Mouse (Mus musculus) embryo, embryonic 11 days (tissue): Measurements from ENCODE around the gene Evi5.

Experiments used
- DNase-seq: peaks from one replicate; pipeline ENCODE4 v3.0.0-alpha.2; 2015

Gene Evi5

GRCm38 (mm10) chr5:107703207-107703763, 171.6 kb downstream of the Evi5 start:
- DNase-seq: no peak

- no peak for DNase-seq
Measured at GRCm38 (mm10) chr5:107701658-107702057, 173.2 kb downstream of the Evi5 start.

GRCm38 (mm10) chr5:107700873-107701272, 174.0 kb downstream of the Evi5 start:
- DNase-seq: no peak

- no peak for DNase-seq
Measured at GRCm38 (mm10) chr5:107698888-107699287, 176.0 kb downstream of the Evi5 start.

GRCm38 (mm10) chr5:107695019-107695418, 179.9 kb downstream of the Evi5 start:
- no peak for DNase-seq
